Mouse (Mus musculus) spleen, postnatal 10 days (tissue): ENCODE measurements around the gene Gpr84.

Experiments
- DNase-seq, 2 experiments: peaks; one replicate each; pipeline ENCODE4 v3.0.0; 2021 to 2022; ENCODE audit warnings: low spot score in 2 of 2

The Gpr84 gene

DNA sequence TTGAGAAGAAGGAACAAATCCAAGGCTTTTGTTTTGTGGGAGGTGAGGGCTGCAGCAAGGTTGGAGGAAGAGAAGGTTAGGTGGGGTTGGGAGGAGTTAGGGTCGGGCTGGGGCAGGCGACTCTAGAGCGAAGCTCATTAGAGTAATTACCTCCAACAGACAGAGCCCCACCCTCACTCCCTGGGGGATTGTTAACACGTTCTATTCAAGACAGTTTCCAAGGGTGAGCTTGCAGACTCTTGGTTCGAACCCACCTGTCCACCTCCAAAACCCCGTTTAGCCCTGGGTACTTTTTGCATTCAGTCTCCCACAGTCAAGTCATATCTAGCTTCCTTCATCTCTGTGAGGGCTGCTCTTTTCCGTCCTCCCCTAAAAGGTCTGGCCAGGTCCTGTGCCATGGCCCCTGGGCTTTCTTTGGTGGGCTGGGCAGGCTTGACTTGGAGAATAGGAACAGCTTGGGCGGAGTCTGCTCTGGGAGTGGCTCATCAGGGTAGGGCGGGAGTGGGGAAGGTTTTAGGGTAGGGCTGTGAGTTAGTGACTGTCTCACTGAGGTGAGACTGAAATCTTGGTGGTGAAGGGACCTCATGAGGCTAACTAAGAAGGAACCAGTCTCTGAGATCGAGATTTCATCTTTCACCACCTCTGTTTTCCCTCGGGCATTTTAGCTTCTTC, 26.7 kb upstream of the Gpr84 start:
- DNase-seq, result no peak

GRCm38 (mm10) chr15:103335488-103336235, 25.2 kb upstream of the Gpr84 start:
- DNase-seq, result no peak

GRCm38 (mm10) chr15:103335040-103335439, 24.6 kb upstream of the Gpr84 start:
- DNase-seq, result no peak

GRCm38 (mm10) chr15:103334194-103334593, 23.8 kb upstream of the Gpr84 start:
- DNase-seq, result no peak

- peak in 1 of 2 experiments; percentile 68 for DNase-seq
Observed at GRCm38 (mm10) chr15:103333738-103334137, 23.3 kb upstream of the Gpr84 start.

GRCm38 (mm10) chr15:103333081-103333615, 22.7 kb upstream of the Gpr84 start:
- DNase-seq, result no peak

GRCm38 (mm10) chr15:103323455-103324247, 13.2 kb upstream of the Gpr84 start:
- peak; percentile 83 to 90 for DNase-seq

- peak in 1 of 2 experiments; percentile 53 for DNase-seq
Observed at GRCm38 (mm10) chr15:103323070-103323454, 12.7 kb upstream of the Gpr84 start.

DNA sequence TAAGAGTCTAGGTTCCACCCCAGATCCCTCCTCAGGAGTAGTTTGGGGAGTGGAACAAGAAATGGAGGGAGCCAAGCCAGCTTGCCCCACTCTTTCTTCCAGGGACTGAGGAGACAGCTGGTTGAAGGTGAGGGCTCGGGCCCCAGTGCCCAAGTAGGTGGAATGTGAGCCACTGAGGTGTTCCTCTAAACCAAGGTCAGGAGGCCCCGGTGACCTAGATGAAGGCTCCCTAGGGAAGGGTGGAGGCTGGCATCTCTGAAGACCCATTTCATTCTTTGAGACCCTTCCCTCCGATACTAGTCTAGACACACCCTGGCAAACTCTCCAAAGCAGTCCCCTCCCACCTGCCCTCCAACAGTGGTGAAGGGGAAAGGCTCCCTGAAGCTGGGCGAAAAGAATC, 12.0 kb upstream of the Gpr84 start:
- DNase-seq, result no peak

GRCm38 (mm10) chr15:103321076-103321475, 10.7 kb upstream of the Gpr84 start:
- DNase-seq, result no peak

DNA sequence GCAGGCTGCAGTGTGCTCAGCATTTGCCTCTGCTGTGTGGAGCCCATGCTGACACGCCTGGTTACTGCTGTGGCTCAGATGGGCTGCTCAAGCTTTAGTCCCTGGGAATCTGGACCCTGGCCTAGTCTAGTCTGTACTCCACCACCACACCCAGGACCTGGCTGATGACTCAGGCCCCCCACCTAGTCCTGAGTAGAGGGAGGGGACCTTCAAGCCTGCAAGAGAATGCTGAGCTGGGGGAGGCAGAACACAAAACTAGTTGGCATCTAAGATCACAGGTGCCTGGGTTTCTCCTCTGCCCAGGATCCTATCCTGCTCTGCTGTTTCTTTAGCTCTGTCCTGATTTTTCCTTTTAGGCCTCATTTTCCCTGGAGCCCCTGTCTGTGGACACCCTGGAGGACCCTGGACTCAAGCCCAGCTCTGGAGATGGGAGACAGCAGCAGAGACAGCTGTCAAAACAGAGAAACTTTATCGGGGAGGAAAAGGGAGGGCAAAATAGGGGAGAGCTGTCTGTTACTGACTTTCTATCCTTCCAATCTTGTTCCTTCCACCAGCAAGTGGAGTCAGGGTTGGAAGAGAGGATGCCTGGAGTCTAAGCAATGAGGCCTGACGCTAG, 7.9 kb upstream of the Gpr84 start:
- no peak for DNase-seq

GRCm38 (mm10) chr15:103317731-103318130, 7.3 kb upstream of the Gpr84 start:
- no peak for DNase-seq

- no peak for DNase-seq
Observed at GRCm38 (mm10) chr15:103317120-103317519, 6.7 kb upstream of the Gpr84 start.

DNA sequence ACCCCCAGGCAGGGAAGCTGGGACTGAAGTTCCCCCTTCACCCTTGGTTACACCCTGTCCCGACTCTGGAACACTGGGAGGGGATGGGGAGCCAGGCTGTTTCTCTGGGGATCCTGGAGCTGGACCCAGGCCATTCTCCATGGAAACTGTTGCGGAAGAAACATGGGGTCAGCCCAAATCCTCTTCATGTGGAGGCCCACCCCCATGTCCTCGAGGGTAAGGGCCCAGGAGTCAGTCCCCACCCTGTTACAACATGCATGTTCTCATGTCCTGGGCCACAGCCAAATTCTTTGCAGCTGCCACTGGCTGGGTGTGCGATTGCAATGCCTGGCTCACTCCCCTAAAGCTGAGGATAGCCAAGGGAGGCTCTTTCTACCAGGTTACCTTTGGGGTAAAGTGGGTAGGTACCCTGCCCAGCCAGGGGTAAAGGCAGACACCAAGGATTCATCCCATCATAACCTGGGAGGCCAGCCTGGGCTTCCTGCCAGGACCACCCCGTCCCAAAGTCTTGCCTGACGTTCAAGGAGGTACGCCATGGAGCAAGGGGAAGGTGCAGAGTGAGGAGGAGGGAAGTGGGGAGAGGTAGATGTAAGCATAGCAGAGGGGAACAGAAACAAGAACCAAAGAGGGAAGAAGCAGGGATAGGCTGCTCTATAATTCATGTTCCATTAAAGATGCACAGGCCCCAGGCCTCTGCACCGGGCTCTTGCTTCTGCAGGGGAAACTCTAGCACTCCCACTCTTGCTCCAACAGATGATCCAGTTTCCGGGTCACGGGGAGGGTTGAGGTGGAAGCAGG, 5.8 kb upstream of the Gpr84 start:
- DNase-seq, result no peak

- DNase-seq, result peak in 1 of 2 experiments; percentile 73
Observed at GRCm38 (mm10) chr15:103315011-103315502, 4.6 kb upstream of the Gpr84 start.

- DNase-seq, result no peak
Observed at GRCm38 (mm10) chr15:103314181-103314580, 3.8 kb upstream of the Gpr84 start.

DNA sequence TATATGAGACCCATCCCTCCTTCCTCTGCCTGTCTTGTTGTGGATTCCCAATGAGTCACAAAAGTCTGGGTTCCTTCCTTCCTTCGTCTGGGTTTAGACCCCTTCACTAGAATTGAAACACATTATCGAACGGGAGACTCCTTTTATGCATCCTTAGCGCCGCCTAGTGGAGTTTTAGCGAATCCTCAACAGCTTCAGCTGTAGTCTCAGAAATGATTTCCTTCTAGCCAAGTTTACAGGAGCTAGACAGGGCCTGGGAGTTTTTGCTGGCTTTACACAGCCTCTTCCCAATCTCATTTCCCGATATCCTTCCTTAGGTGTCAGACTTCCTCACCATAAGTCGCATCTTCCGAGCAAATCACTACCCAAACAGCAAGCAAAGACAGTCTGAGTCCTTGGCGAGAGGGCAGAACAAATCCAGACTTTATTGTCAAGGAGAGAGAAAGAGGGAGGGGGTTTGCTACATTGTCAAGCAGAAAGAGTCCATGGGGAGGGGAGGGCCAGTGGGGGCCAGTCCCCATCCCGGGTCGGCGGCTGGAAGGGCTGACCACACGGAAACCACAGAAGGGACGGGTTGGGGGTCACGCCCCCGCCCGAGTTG, 3.2 kb upstream of the Gpr84 start:
- DNase-seq, result peak in 1 of 2 experiments; percentile 66

DNA sequence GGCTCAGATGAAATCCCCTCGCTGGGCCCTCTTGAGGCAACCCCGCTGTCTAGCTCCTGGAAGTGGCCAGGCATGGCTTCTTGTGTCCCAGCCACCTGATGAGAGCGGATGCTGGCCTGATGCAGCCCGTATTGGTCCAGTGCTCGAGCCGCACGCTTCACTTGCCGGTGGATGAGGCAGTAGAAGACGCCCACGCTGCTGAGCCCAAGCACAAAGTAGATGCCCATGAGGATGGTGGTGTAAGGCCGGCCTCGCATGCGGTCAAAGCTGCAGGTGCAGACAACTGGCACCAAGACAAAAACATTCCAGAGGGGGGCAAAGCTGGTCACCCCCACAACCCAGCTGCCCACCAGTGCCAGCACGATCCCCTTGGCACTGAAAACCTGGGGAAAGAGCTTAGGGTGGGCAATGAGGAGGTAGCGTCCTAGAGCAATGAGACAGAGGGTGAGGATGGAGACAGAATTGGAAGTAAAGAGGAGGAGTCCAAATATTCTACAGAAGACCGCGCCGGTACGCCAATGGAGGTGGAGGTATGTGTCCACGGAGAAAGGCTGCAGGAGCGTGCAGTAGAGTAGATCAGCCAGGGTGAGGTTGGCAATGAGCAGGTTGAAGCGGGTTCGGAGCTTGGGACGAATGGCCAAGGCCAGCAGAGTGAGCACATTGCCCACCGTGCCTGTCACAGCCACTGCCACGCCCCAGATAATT, 1.4 kb downstream of the Gpr84 start:
- no peak for DNase-seq

DNA sequence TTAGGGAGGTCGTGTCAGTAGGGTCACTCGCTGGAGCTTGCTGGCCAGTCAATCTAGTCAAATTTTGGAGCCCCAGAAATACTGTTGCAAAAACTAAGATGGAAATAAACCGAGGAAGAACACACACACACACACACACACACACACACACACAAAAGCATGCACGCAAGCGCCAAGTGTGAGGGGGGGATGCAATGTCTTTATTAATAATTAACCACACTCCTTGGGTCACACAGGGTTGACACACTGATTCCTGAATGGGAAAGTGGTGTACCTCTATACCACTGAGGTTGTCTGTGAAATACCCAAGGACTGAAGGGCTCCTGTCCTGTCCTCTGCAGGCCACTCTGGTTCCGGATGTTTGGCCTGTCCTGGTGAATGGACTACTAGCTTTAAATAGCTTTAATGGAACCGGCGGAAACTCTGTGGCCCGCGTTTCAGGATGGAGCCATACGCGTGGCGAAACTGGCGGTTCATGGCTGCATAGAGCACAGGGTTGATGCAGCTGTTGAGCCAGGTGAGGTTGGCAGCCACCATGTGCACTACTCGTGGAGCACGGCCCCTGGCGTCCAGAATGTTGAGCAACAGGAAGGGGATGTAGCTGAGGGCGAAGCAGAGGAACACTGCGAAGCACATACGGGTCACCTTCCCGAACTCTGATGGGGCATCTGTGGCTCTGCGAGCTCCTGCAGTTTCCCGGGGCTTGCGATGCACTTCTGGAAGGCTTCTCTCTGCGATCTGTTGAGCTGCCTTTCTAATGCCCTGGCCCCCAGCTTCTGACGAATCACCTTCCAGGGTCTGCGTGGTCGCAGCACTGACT, 2.1 kb downstream of the Gpr84 start:
- no peak for DNase-seq
